Mouse (Mus musculus) G1E (cell line): Measurements from ENCODE around the gene 4933402J07Rik. TPM values are rescaled to one million over a fixed set of nuclear protein-coding genes. Genes with fewer than 3 reads are reported as not detected.

Experiments
- ATAC-seq: 2 replicates; pipeline ENCODE4 v1.8.0; 2016; ENCODE audit warnings: mild to moderate bottlenecking; ENCODE audit not compliant: insufficient number of reproducible peaks, poor library complexity, low FRiP score, severe bottlenecking; ENCODE audit errors: extremely low read depth
- DNase-seq: peaks from one replicate; pipeline ENCODE4 v3.0.0; 2012; ENCODE audit warnings: low spot score
- H3K27me3 ChIP-seq: 2 replicates; pipeline ENCODE4 v1.6.1; 2012; ENCODE audit warnings: mild to moderate bottlenecking, low read length, inconsistent platforms; ENCODE audit not compliant: insufficient read depth
- H3K36me3 ChIP-seq: replicated peaks from 2 replicates; pipeline ENCODE3; 2012; ENCODE audit warnings: mild to moderate bottlenecking, inconsistent platforms
- H3K4me1 ChIP-seq: 2 replicates; pipeline ENCODE4 v1.6.1; 2012; ENCODE audit warnings: low read depth, low read length, inconsistent platforms, mixed read lengths; ENCODE audit not compliant: insufficient read depth
- H3K4me3 ChIP-seq: 2 replicates; pipeline ENCODE4 v1.5.1; 2012; ENCODE audit warnings: low read depth, mild to moderate bottlenecking, inconsistent platforms, low read length, moderate library complexity, mixed read lengths
- H3K9me3 ChIP-seq: replicated peaks from 2 replicates; pipeline ENCODE4 v1.6.1; 2012; ENCODE audit warnings: inconsistent platforms
- CTCF ChIP-seq: IDR thresholded peaks from 2 replicates; pipeline ENCODE4 v1.5.1; 2012; ENCODE audit warnings: low read depth, low read length, inconsistent platforms, mixed read lengths
- GATA1 ChIP-seq: IDR thresholded peaks from 2 replicates; pipeline ENCODE4 v1.6.1; 2012; ENCODE audit warnings: borderline replicate concordance, low read length, inconsistent platforms, mixed read lengths
- GATA2 ChIP-seq: IDR thresholded peaks from 2 replicates; pipeline ENCODE4 v1.6.1; 2012; ENCODE audit warnings: low read depth, low read length, inconsistent platforms, borderline replicate concordance
- POLR2AphosphoS5 ChIP-seq: IDR thresholded peaks from 2 replicates; pipeline ENCODE4 v1.6.1; 2012; ENCODE audit warnings: low read depth, low read length, inconsistent platforms; ENCODE audit not compliant: insufficient replicate concordance
- TAL1 ChIP-seq: conservative IDR thresholded peaks from 2 replicates; pipeline ENCODE4 v1.6.1; 2012; ENCODE audit warnings: low read depth, low read length, inconsistent platforms, mixed read lengths
- polyA plus RNA-seq: library from polyadenylated mRNA; stranded (reverse); fragments of >175 nt; gene quantifications from 2 replicates; pipeline ENCODE4 v1.2.3, GENCODE M21; 2012
- total RNA-seq, 2 experiments: library from RNA; stranded (forward) in 1 of 2; stranded (reverse) in 1 of 2; fragments of 200-1000 nt in 1 of 2; fragments of >200 nt in 1 of 2; fragmentation: Nextera tagmentation in 1 of 2; gene quantifications; 2 replicates each; pipeline ENCODE4 v1.2.3; 2014 to 2017

4933402J07Rik gene
- total and polyA plus RNA-seq, 3 experiments, result not detected

DNA sequence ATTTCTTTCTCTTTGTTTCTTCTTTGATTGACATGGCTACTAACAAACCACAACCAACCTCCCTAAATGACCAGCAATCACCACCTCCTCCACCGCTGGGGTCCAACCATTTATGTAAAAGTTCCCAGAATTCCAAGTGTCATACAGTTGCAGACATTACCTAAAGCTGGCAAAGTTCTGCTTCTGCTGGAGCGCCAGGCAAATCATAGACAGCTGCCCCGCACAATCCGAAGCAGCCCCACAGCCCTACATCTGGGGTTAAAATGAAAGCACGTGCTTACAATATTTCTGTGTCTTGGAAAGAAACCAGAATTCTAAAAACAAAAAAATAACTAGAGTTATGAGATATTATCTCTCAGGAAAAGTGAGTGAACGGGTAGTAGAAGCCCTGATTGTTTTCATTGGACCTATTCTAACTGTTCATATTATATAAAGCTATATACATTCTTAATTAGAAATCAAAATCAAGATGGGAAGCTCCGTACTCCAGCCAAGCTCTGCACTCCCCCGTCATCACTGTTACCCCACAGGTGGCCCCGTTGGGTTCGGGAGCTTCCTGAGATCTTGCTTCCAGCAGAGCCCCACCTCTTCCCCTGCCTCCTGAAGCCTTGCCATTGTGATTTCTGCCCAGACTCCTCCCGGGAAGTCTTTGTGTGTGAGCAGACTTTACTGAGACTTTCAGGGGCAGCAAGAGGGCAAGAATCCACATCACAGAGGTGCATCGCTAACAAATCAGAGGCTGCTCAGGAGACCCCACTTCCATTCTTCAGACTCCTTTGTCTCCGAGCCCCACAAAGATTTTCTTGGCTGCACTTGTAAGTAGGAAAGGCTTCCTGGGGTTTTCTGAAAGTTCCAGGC, 6.3 kb downstream of the 4933402J07Rik start:
- ATAC-seq (no peak), DNase-seq (no peak)
- H3K4me1 ChIP-seq, result no peaks in the 10 kb centered on the region
- TF ChIP-seq GATA2, result no peak
- TF ChIP-seq POLR2AphosphoS5, result no peak
- no peak for TF ChIP-seq TAL1
- no peak for TF ChIP-seq GATA1
- no peak for TF ChIP-seq CTCF
- H3K36me3 ChIP-seq, result no peaks in the 10 kb centered on the region
- H3K9me3 ChIP-seq, result peaks cover 72% of the 10 kb centered on the region
- no peak overlapping the region for H3K4me3 ChIP-seq
- H3K27me3 ChIP-seq, result no peaks in the 10 kb centered on the region

DNA sequence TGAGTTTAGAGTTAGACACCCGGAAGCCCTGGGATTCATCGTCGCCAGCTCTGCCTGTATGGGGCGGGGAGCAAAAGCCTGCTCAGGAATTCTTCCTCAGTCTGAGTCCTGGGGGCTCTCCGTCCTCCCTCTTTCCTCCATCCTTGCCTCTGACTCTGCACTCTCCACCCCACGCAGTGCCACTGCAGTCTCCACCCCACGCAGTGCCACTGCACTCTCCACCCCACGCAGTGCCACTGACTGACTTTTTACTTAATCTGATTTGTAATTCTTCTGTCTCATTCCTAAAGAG, 6.9 kb downstream of the 4933402J07Rik start:
- Histone ChIP-seq H3K4me3 (no peak overlapping the region), H3K36me3 (no peaks in the 10 kb centered on the region), H3K27me3 (no peaks in the 10 kb centered on the region), H3K4me1 (no peaks in the 10 kb centered on the region), H3K9me3 (peaks cover 68% of the 10 kb centered on the region)
- no peak for TF ChIP-seq POLR2AphosphoS5
- TF ChIP-seq GATA2, result no peak
- TF ChIP-seq GATA1, result no peak
- TF ChIP-seq CTCF, result no peak
- TF ChIP-seq TAL1, result no peak
- DNase-seq, result no peak
- no peak for ATAC-seq

DNA sequence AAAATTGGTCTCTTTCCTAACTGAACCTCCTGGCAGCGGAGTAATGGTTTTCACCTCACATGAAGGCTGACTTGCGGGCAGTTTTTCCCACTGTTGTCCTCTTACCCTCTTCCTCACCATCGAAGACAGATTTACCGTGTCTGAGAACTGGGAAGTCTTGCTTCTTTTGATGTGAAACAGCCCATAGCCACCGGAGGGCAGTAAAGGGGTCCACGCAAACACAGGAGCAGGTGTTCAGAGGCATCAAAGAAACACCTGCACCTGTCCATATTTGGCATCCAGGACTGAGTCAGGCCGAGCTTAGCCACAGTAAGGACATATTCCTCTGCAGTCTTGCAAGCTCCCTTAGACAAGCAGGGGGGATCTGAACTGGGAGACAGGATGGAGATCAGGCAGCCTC, 7.2 kb downstream of the 4933402J07Rik start:
- ATAC-seq, result no peak
- TF ChIP-seq GATA1 (no peak), GATA2 (no peak), TAL1 (no peak), POLR2AphosphoS5 (no peak), CTCF (no peak)
- Histone ChIP-seq H3K36me3 (no peaks in the 10 kb centered on the region), H3K4me1 (no peaks in the 10 kb centered on the region), H3K4me3 (no peak overlapping the region), H3K27me3 (no peaks in the 10 kb centered on the region), H3K9me3 (peaks cover 67% of the 10 kb centered on the region)
- no peak for DNase-seq

DNA sequence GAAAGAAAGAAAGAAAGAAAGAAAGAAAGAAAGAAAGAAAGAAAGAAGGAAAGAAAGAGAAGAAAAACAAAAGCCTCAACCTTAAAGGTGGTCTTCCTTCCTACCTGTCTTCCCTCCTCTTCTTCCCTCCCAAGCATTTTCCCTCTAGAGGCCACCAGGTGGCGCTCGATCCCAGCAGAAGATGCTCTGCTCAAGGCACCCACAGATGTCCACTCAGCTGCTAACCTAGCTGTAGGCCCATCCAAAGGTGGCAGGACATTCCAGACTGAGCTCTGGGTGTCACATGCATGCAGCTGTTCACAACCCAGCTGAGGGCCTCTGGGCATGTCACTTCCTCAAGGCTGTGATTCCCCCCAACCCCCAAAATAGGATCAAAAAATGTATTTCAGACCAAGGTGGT, 30.6 kb downstream of the 4933402J07Rik start:
- TF ChIP-seq TAL1, result no peak
- TF ChIP-seq GATA2, result no peak
- TF ChIP-seq GATA1, result no peak
- TF ChIP-seq POLR2AphosphoS5, result no peak
- no peak for TF ChIP-seq CTCF
- Histone ChIP-seq H3K4me1 (no peaks in the 10 kb centered on the region), H3K9me3 (peaks cover 87% of the 10 kb centered on the region), H3K4me3 (no peak overlapping the region), H3K36me3 (no peaks in the 10 kb centered on the region), H3K27me3 (no peaks in the 10 kb centered on the region)
- ATAC-seq, result no peak
- no peak for DNase-seq

DNA sequence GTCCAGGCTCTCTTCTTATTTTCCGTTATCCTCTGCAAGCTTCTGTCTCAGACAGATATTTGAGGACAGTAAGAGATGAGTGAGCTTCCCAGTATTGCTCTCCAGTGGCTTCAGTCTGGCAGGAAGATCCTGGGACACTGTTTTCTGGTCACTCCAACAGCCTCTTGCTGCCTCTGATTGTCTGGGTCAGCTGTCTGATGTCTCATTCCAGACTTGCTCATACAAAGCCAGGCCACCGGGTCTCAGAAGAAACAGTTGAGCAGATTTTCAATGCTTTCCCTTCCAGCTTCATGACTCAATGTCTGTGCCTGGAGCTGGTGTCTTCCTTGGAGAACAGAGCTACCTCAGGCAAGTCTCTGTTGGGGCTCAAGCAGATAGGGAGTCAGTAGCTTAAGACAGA, 39.1 kb downstream of the 4933402J07Rik start:
- DNase-seq (no peak), ATAC-seq (no peak)
- Histone ChIP-seq H3K4me3 (no peak overlapping the region), H3K36me3 (no peaks in the 10 kb centered on the region), H3K27me3 (no peaks in the 10 kb centered on the region), H3K4me1 (no peaks in the 10 kb centered on the region), H3K9me3 (peaks cover 86% of the 10 kb centered on the region)
- TF ChIP-seq CTCF (no peak), GATA2 (no peak), TAL1 (no peak), GATA1 (no peak), POLR2AphosphoS5 (no peak)

DNA sequence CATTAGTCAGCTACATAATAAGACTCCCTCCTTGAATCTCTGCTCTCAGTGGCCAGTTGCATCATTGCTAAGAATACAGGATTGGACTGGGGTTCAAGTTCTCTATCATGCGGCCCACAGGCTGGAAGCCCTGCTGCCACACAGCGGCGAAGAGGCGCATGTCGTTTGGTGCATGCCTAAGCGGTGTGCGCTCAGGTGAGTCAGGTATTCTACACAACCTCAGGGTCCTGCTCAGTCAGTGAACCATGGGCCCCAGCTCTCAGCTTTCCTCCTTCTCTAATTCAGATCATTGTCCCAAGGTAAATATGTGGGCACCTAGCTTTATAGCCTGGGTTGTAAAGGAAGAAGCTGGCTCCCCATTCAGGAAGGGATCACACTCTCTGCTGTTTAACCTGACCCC, 45.5 kb downstream of the 4933402J07Rik start:
- H3K27me3 ChIP-seq, result no peaks in the 10 kb centered on the region
- H3K36me3 ChIP-seq, result no peaks in the 10 kb centered on the region
- H3K4me3 ChIP-seq, result no peak overlapping the region; the same call in 1 of the 2 replicates
- H3K4me1 ChIP-seq, result no peaks in the 10 kb centered on the region
- peaks cover 87% of the 10 kb centered on the region for H3K9me3 ChIP-seq
- no peak for ATAC-seq
- no peak for TF ChIP-seq GATA2
- no peak for DNase-seq
